Mouse (Mus musculus) C2C12 (cell line): ENCODE results near the gene Vkorc1l1.

Source experiments
- CEBPB ChIP-seq: IDR thresholded peaks from one replicate; pipeline ENCODE4 v1.6.1; 2011; ENCODE audit warnings: low read depth, mild to moderate bottlenecking, control low read depth, moderate library complexity
- CTCF ChIP-seq: IDR thresholded peaks from one replicate; pipeline ENCODE4 v1.5.1; 2011; ENCODE audit not compliant: control insufficient read depth, insufficient read depth, insufficient read length
- MYOD1 ChIP-seq: IDR thresholded peaks from one replicate; pipeline ENCODE4 v1.6.1; 2011; ENCODE audit warnings: low read depth; ENCODE audit not compliant: control insufficient read depth, insufficient read length
- USF1 ChIP-seq: IDR thresholded peaks from one replicate; pipeline ENCODE4 v1.6.1; 2011; ENCODE audit warnings: low read depth, mild to moderate bottlenecking, control low read depth, moderate library complexity

- no peak for TF ChIP-seq MYOD1
- TF ChIP-seq CEBPB: no peak
- no peak for TF ChIP-seq CTCF
- no peak for TF ChIP-seq USF1
Measured at GRCm38 (mm10) chr5:130009784-130010183, 68.0 kb downstream of the Vkorc1l1 start.
